Mouse (Mus musculus) limb, embryonic 11.5 days (tissue): ENCODE results near the gene Plscr3. TPM values are rescaled to one million over a fixed set of nuclear protein-coding genes. Genes with fewer than 3 reads are reported as not detected.

Experiments
- ATAC-seq: fragments of 200-750 bp; cut with Nextera tagmentation; 2 replicates; pipeline ENCODE4 v1.8.0; 2017; ENCODE audit warnings: low read depth; ENCODE audit not compliant: insufficient number of reproducible peaks, low FRiP score, low TSS enrichment
- DNase-seq: peaks from one replicate; pipeline ENCODE4 v3.0.0-alpha.2; 2015; ENCODE audit warnings: low spot score
- H3K27ac ChIP-seq: fragments of 300-500 bp; sonication (generic); replicated peaks from 2 replicates; pipeline ENCODE4 v1.5.1; 2014; ENCODE audit warnings: low read depth, mild to moderate bottlenecking, low read length
- H3K27me3 ChIP-seq: fragments of 300-500 bp; sonication (generic); 2 replicates; pipeline ENCODE4 v1.6.1; 2014; ENCODE audit warnings: mild to moderate bottlenecking, low read length, mixed read lengths; ENCODE audit not compliant: control insufficient read depth, insufficient read depth
- H3K36me3 ChIP-seq: fragments of 300-500 bp; sonication (generic); 2 replicates; pipeline ENCODE4 v1.6.1; 2014; ENCODE audit warnings: mild to moderate bottlenecking, low read length, moderate library complexity, mixed read lengths; ENCODE audit not compliant: control insufficient read depth, insufficient read depth
- H3K4me1 ChIP-seq: fragments of 300-500 bp; sonication (generic); 2 replicates; pipeline ENCODE4 v1.6.1; 2014; ENCODE audit warnings: low read length, mixed read lengths; ENCODE audit not compliant: control insufficient read depth, insufficient read depth
- H3K4me2 ChIP-seq: fragments of 300-500 bp; sonication (generic); 2 replicates; pipeline ENCODE4 v1.6.1; 2014; ENCODE audit warnings: low read depth, mild to moderate bottlenecking, moderate library complexity; ENCODE audit not compliant: severe bottlenecking
- H3K4me3 ChIP-seq: fragments of 300-500 bp; sonication (generic); 2 replicates; pipeline ENCODE4 v1.5.1; 2014; ENCODE audit warnings: low read depth, low read length
- H3K9ac ChIP-seq: fragments of 300-500 bp; sonication (generic); 2 replicates; pipeline ENCODE4 v1.6.1; 2014; ENCODE audit warnings: mild to moderate bottlenecking, low read length
- H3K9me3 ChIP-seq: fragments of 300-500 bp; sonication (generic); 2 replicates; pipeline ENCODE4 v1.6.1; 2016; ENCODE audit warnings: low read length; ENCODE audit not compliant: control insufficient read depth
- WGBS: fragments of 180-500 bp; shearing (Covaris S2); extraction: QIAGEN DNeasy Blood & Tissue Kit; methylation state at CpG from one replicate; pipeline ENCODE4 v1.1.7; 2014; 5-methylcytosine and 5-hydroxymethylcytosine counted together
- polyA plus RNA-seq: library from polyadenylated mRNA; unstranded; fragments of >200 nt; fragmentation: Nextera tagmentation; extraction: Ambion mirVana; gene quantifications from 2 replicates; pipeline ENCODE4 v1.2.1, GENCODE M21; 2014

The Plscr3 gene
- polyA plus RNA-seq, 1 experiment from 2014 or later = 115 TPM

- ATAC-seq (no peak), DNase-seq (no peak)
- H3K9ac ChIP-seq = no peak within 1 kb of the TSS
- 91% methylated on average over 11 of the region's 11 CpGs for WGBS
- H3K27me3 ChIP-seq = no peaks in the 10 kb centered on the region
- H3K36me3 ChIP-seq = no peaks in the 10 kb centered on the region
- H3K4me2 ChIP-seq = peak within 1 kb of the TSS; percentile 26; the same call in 1 of the 2 replicates
- no peak within 1 kb of the TSS for H3K4me3 ChIP-seq
- H3K27ac ChIP-seq = no peak within 1 kb of the TSS
- H3K4me1 ChIP-seq = peaks cover 12% of the 10 kb centered on the region
- no peaks in the 10 kb centered on the region for H3K9me3 ChIP-seq
Observed at GRCm38 (mm10) chr11:69877878-69878277, 31.7 kb downstream of the Plscr3 start, which contains the start of gene Tmem95. Tmem95 (minus strand) TSS chr11:69878018.

- Histone ChIP-seq H3K4me1 (peaks cover 12% of the 10 kb centered on the region), H3K9me3 (no peaks in the 10 kb centered on the region), H3K27ac (no peak overlapping the region), H3K27me3 (no peaks in the 10 kb centered on the region), H3K4me2 (0 out of 2 replicates have a peak overlapping the region, but pooled peaks have one; percentile 2), H3K36me3 (no peaks in the 10 kb centered on the region), H3K9ac (no peak overlapping the region), H3K4me3 (no peak overlapping the region)
- ATAC-seq = no peak
- WGBS = 80% methylated on average over 3 of the region's 3 CpGs
- DNase-seq = no peak
Observed at GRCm38 (mm10) chr11:69878399-69878798, 32.2 kb downstream of the Plscr3 start.

- Histone ChIP-seq H3K4me1 (peaks cover 12% of the 10 kb centered on the region), H3K9me3 (no peaks in the 10 kb centered on the region), H3K4me3 (no peak overlapping the region; the same call in 1 of the 2 replicates), H3K4me2 (peak overlapping the region; percentile 83; the same call in 1 of the 2 replicates), H3K36me3 (no peaks in the 10 kb centered on the region), H3K9ac (no peak overlapping the region), H3K27me3 (no peaks in the 10 kb centered on the region), H3K27ac (no peak overlapping the region)
- ATAC-seq (no peak), DNase-seq (no peak)
- WGBS = 93% methylated on average over 6 of the region's 6 CpGs
Observed at GRCm38 (mm10) chr11:69878952-69879351, 32.8 kb downstream of the Plscr3 start.

- no peak overlapping the region for H3K27ac ChIP-seq
- WGBS = 54% methylated on average over 15 of the region's 15 CpGs
- no peaks in the 10 kb centered on the region for H3K9me3 ChIP-seq
- H3K4me3 ChIP-seq = peak overlapping the region; percentile 38
- no peaks in the 10 kb centered on the region for H3K27me3 ChIP-seq
- no peaks in the 10 kb centered on the region for H3K36me3 ChIP-seq
- peaks cover 12% of the 10 kb centered on the region for H3K4me1 ChIP-seq
- peak overlapping the region; percentile 83 for H3K4me2 ChIP-seq
- DNase-seq (no peak), ATAC-seq (no peak)
- peak overlapping the region; percentile 32; the same call in 1 of the 2 replicates for H3K9ac ChIP-seq
Observed at GRCm38 (mm10) chr11:69879711-69880110, 33.5 kb downstream of the Plscr3 start.

- peaks cover 12% of the 10 kb centered on the region for H3K4me1 ChIP-seq
- under 1% methylated on average over 18 of the region's 18 CpGs for WGBS
- no peaks in the 10 kb centered on the region for H3K36me3 ChIP-seq
- H3K27me3 ChIP-seq = no peaks in the 10 kb centered on the region
- peak overlapping the region; percentile 32 for H3K9ac ChIP-seq
- H3K4me3 ChIP-seq = peak overlapping the region; percentile 38
- H3K4me2 ChIP-seq = peak overlapping the region; percentile 83
- peak; percentile 83 for DNase-seq
- peak overlapping the region; percentile 30 for H3K27ac ChIP-seq
- ATAC-seq = peak; percentile 46
- no peaks in the 10 kb centered on the region for H3K9me3 ChIP-seq
Observed at GRCm38 (mm10) chr11:69880506-69880852, 34.3 kb downstream of the Plscr3 start.

- H3K9me3 ChIP-seq = no peaks in the 10 kb centered on the region
- peak within 1 kb of the TSS; percentile 30 for H3K27ac ChIP-seq
- peak; percentile 86 for DNase-seq
- peak; percentile 83 for ATAC-seq
- H3K4me1 ChIP-seq = peaks cover 12% of the 10 kb centered on the region
- no peaks in the 10 kb centered on the region for H3K36me3 ChIP-seq
- H3K9ac ChIP-seq = peak within 1 kb of the TSS; percentile 32
- peak within 1 kb of the TSS; percentile 83 for H3K4me2 ChIP-seq
- WGBS = under 1% methylated on average over 44 of the region's 46 CpGs
- no peaks in the 10 kb centered on the region for H3K27me3 ChIP-seq
- H3K4me3 ChIP-seq = peak within 1 kb of the TSS; percentile 38
Observed at GRCm38 (mm10) chr11:69880853-69881603, 34.9 kb downstream of the Plscr3 start, which contains the start of gene Kctd11. Kctd11 (minus strand) TSS chr11:69881406.

GRCm38 (mm10) chr11:69881787-69882670, 35.9 kb downstream of the Plscr3 start:
- Histone ChIP-seq H3K27me3 (no peaks in the 10 kb centered on the region), H3K9ac (peak overlapping the region; percentile 32), H3K4me3 (peak overlapping the region; percentile 38), H3K4me2 (peak overlapping the region; percentile 83), H3K27ac (no peak overlapping the region), H3K4me1 (peaks cover 12% of the 10 kb centered on the region), H3K9me3 (no peaks in the 10 kb centered on the region), H3K36me3 (no peaks in the 10 kb centered on the region)
- DNase-seq (no peak), ATAC-seq (no peak)
- WGBS = 62% methylated on average over 21 of the region's 21 CpGs

GRCm38 (mm10) chr11:69883066-69883465, 36.9 kb downstream of the Plscr3 start:
- no peaks in the 10 kb centered on the region for H3K9me3 ChIP-seq
- H3K36me3 ChIP-seq = no peaks in the 10 kb centered on the region
- peak; percentile 57 for DNase-seq
- no peaks in the 10 kb centered on the region for H3K27me3 ChIP-seq
- H3K4me1 ChIP-seq = peaks cover 12% of the 10 kb centered on the region
- H3K4me3 ChIP-seq = no peak overlapping the region
- H3K4me2 ChIP-seq = no peak overlapping the region
- no peak for ATAC-seq
- no peak overlapping the region for H3K9ac ChIP-seq
- H3K27ac ChIP-seq = no peak overlapping the region
- 60% methylated on average over 4 of the region's 4 CpGs for WGBS
